Mouse (Mus musculus) 416B (cell line): ENCODE data around the gene Zfp808.
"Not testable (repeated sequence)": the region's sequence is repeated elsewhere in the genome, so short reads cannot be mapped to it uniquely, and the experiment has no call there.

Experiments
- DNase-seq: peaks from one replicate; pipeline ENCODE4 v3.0.0; 2011; ENCODE audit warnings: low read depth

Zfp808 gene

GRCm38 (mm10) chr13:62129432-62130171, at the start of gene Zfp808:
TSS of gene Zfp808 (plus strand) at chr13:62129886.
- DNase-seq = peak; percentile 79

- DNase-seq = not testable (repeated sequence)
These were observed 30.9 kb upstream of the Zfp808 start for GRCm38 (mm10) chr13:62098786-62099185.

- DNase-seq = not testable (repeated sequence)
These were observed 30.2 kb upstream of the Zfp808 start for GRCm38 (mm10) chr13:62099454-62099853.

GRCm38 (mm10) chr13:62102368-62102767, 27.3 kb upstream of the Zfp808 start:
- DNase-seq = not testable (repeated sequence)

GRCm38 (mm10) chr13:62115861-62116260, 13.8 kb upstream of the Zfp808 start:
- peak; percentile 61 for DNase-seq

- DNase-seq = not testable (repeated sequence)
These were observed 8.1 kb upstream of the Zfp808 start for GRCm38 (mm10) chr13:62121578-62121977.

- DNase-seq = not testable (repeated sequence)
These were observed 52.4 kb downstream of the Zfp808 start for GRCm38 (mm10) chr13:62181835-62182755.

GRCm38 (mm10) chr13:62245264-62245663, 115.6 kb downstream of the Zfp808 start:
- DNase-seq = peak; percentile 50

- not testable (repeated sequence) for DNase-seq
These were observed 125.5 kb downstream of the Zfp808 start for GRCm38 (mm10) chr13:62255226-62255625.

- DNase-seq = no peak
These were observed 133.7 kb downstream of the Zfp808 start for GRCm38 (mm10) chr13:62263392-62263791.
